ENCODE assay signal across 21 mouse cellular contexts in genomic region chr12:105498842-105499241, GRCm38 (mm10). TPM values are rescaled to one million over a fixed set of nuclear protein-coding genes. Genes with fewer than 3 reads are reported as not detected.
A peak's percentile ranks its signal among the peaks of the same experiment; 100 is the strongest.
DNase-seq lines count a peak whose midpoint lies in the region; ATAC-seq and TF ChIP-seq lines count a peak whose summit lies in the region.
"Had no signal": no experiment of that assay in that cellular context is flagged by ENCODE, and none has a peak within 500 bp of the region (broad histone marks: within the 10 kb centered on the region; RNA-seq: fewer than 3 reads in every experiment).

No protein-coding gene starts in this region.

- peaks cover 30% of the 10 kb centered on the region for H3K4me1 ChIP-seq in heart, embryonic 10.5 days
- no peaks in the 10 kb centered on the region; the same call in 1 of the 2 replicates for H3K4me1 ChIP-seq in lung, postnatal 0 days (ENCODE audit: insufficient read depth, low read depth, low read length)
- H3K4me1 ChIP-seq: forebrain, embryonic 12.5 days had no signal

- no peak for TF ChIP-seq CTCF in lung, postnatal 0 days (IDR thresholded peaks at IDR 0.05)

- no peak overlapping the region for H3K4me3 ChIP-seq in heart, embryonic 10.5 days
- H3K4me3 ChIP-seq in lung, postnatal 0 days (ENCODE audit: low read depth, low read length): no peak overlapping the region
- H3K4me3 ChIP-seq in myocyte: no peak overlapping the region
- H3K4me3 ChIP-seq: forebrain, embryonic 12.5 days; heart, adult 2 months; heart, embryonic 12.5 days had no signal

- peaks cover 11% of the 10 kb centered on the region; the same call in 1 of the 2 replicates for H3K27me3 ChIP-seq in heart, embryonic 10.5 days (ENCODE audit: insufficient read depth, poor library complexity, severe bottlenecking)
- H3K27me3 ChIP-seq in lung, postnatal 0 days (replicated peaks; ENCODE audit: insufficient read depth, low read length): no peaks in the 10 kb centered on the region
- H3K27me3 ChIP-seq in myocyte (ENCODE audit: control insufficient read depth, insufficient read depth, insufficient read length): no peaks in the 10 kb centered on the region
- H3K27me3 ChIP-seq: forebrain, embryonic 12.5 days had no signal

- peak overlapping the region; percentile 56; the same call in 1 of the 2 replicates for H3K27ac ChIP-seq in heart, embryonic 10.5 days
- H3K27ac ChIP-seq in lung, postnatal 0 days (ENCODE audit: low read length): no peak overlapping the region
- H3K27ac ChIP-seq: forebrain, embryonic 12.5 days; heart, adult 2 months had no signal

- H3K36me3 ChIP-seq in heart, embryonic 10.5 days: no peaks in the 10 kb centered on the region
- no peaks in the 10 kb centered on the region for H3K36me3 ChIP-seq in lung, postnatal 0 days (ENCODE audit: insufficient read depth, low read length)
- H3K36me3 ChIP-seq in myocyte (ENCODE audit: control insufficient read depth, insufficient read depth): no peaks in the 10 kb centered on the region
- H3K36me3 ChIP-seq: forebrain, embryonic 12.5 days; heart, embryonic 12.5 days had no signal

- H3K9me3 ChIP-seq in heart, embryonic 10.5 days: no peaks in the 10 kb centered on the region
- H3K9me3 ChIP-seq in lung, postnatal 0 days (ENCODE audit: low read length): no peaks in the 10 kb centered on the region
- H3K9me3 ChIP-seq: forebrain, embryonic 12.5 days; heart, embryonic 12.5 days had no signal

- no peaks in the 10 kb centered on the region for H3K79me2 ChIP-seq in myocyte (ENCODE audit: control insufficient read depth, insufficient read depth)

- no peak for TF ChIP-seq EP300 in lung, postnatal 0 days (IDR thresholded peaks at IDR 0.05)

- H3K4me2 ChIP-seq in lung, postnatal 0 days (replicated peaks; ENCODE audit: low read depth, low read length): no peak overlapping the region
- peak overlapping the region; percentile 49 for H3K4me2 ChIP-seq in myocyte (ENCODE audit: low read depth)
- H3K4me2 ChIP-seq: forebrain, embryonic 12.5 days; heart, embryonic 12.5 days had no signal

- no peak for DNase-seq in heart, embryonic 10.5 days (ENCODE audit: low spot score)
- no peak for DNase-seq in heart, adult 11 months
- peak; percentile 57 for DNase-seq in lung, postnatal 0 days (ENCODE audit: low spot score)
- no peak for DNase-seq in lung, adult 18-20 months
- peak; percentile 73 for DNase-seq in NIH3T3 (ENCODE audit: low read depth)
- DNase-seq in layer of hippocampus, postnatal 36 days: no peak
- DNase-seq: adrenal gland, adult 2 months; adrenal gland, postnatal 25 days; B cell, adult 2 months; cerebellum, adult 18-20 months; cerebellum, adult 9-11 months; cerebellum, postnatal 36 days; forebrain, postnatal 0 days; heart, adult 2 months had no signal

- 67% methylated on average over 4 of the region's 4 CpGs for WGBS in heart, embryonic 10.5 days
- 27% methylated on average over 4 of the region's 4 CpGs for WGBS in lung, postnatal 0 days

- H3ac ChIP-seq in myocyte (ENCODE audit: control insufficient read depth, insufficient read length): no peak overlapping the region

- TF ChIP-seq POLR2A in myocyte (IDR thresholded peaks at IDR 0.05; ENCODE audit: insufficient read length, low read depth): no peak

- no peak overlapping the region for H3K9ac ChIP-seq in lung, postnatal 0 days (replicated peaks; ENCODE audit: low read depth)
- H3K9ac ChIP-seq: forebrain, embryonic 12.5 days; forebrain, postnatal 0 days; heart, embryonic 12.5 days had no signal

- peak; percentile 43 for ATAC-seq in lung, postnatal 0 days
- ATAC-seq: inflammation-experienced regulatory T-cells, adult 6 months; intestine, postnatal 0 days; Patski had no signal

TF ChIP-seq in myocyte, 11 proteins besides CTCF, POLR2A, EP300 and RAD21:
- TF ChIP-seq TCF3 (IDR thresholded peaks at IDR 0.05; ENCODE audit: insufficient read length, low read depth) (no peak), CEBPB (IDR thresholded peaks at IDR 0.05; ENCODE audit: insufficient read depth, poor library complexity, severe bottlenecking) (peak; percentile 73), POLR2AphosphoS2 (IDR thresholded peaks at IDR 0.05; ENCODE audit: insufficient read length, low read depth) (no peak), MYOG (IDR thresholded peaks at IDR 0.05; ENCODE audit: control insufficient read depth in 1 of 3, insufficient read depth in 1 of 3, insufficient read length in 2 of 3, low read depth in 2 of 3) (no peak), USF1 (IDR thresholded peaks at IDR 0.05; ENCODE audit: low read depth) (no peak), MYOD1 (IDR thresholded peaks at IDR 0.05; ENCODE audit: control insufficient read depth in 1 of 3, insufficient read length in 2 of 3, low read depth in 2 of 3) (peak in 2 of 3 experiments; percentile 37 to 48)

RNA-seq across cellular contexts. Expression of gene D430019H16Rik, which starts 45.2 kb away (rescaled TPM):
- 0.36 and 1.1 TPM in 2 replicates for polyA plus RNA-seq in heart, embryonic 10.5 days (2016; fragmentation: Nextera tagmentation; extraction: Ambion mirVana)
- 0.54 and 0.67 TPM in 2 replicates for polyA plus RNA-seq in lung, postnatal 0 days (2015; fragmentation: Nextera tagmentation; extraction: Ambion mirVana)
- polyA plus RNA-seq in myocyte (2012; fragmentation: generic; extraction: Trizol): 0.02 TPM
- total RNA-seq in layer of hippocampus, postnatal 36 days (2021): 100 to 1,000 TPM; 118 to 119 TPM
- total RNA-seq: MEL had no signal

Comparison
In these comparisons a context has a peak if more than half of its experiments do, and no peak if none do; other contexts are left out.
1. DNase-seq: peak in lung, postnatal 0 days (single experiment) and NIH3T3 (single experiment); none in heart, embryonic 10.5 days (single experiment), heart, adult 11 months (single experiment), lung, adult 18-20 months (0 of 2) and layer of hippocampus, postnatal 36 days (0 of 2).